Mouse (Mus musculus): Measurements from ENCODE around the gene Swap70. TPM values are rescaled to one million over a fixed set of nuclear protein-coding genes. Genes with fewer than 3 reads are reported as not detected.

Swap70 gene
- total RNA-seq, 1 experiment from 2014 or later = 17.2 TPM

- DNase-seq = peak; percentile 31
Measured at GRCm38 (mm10) chr7:110271814-110272213, 50.3 kb downstream of the Swap70 start.

GRCm38 (mm10) chr7:110272434-110272833, 50.9 kb downstream of the Swap70 start:
- DNase-seq = peak; percentile 50

- DNase-seq = peak; percentile 41
Measured at GRCm38 (mm10) chr7:110277734-110278245, 56.3 kb downstream of the Swap70 start.

GRCm38 (mm10) chr7:110279183-110279582, 57.7 kb downstream of the Swap70 start:
- no peak for DNase-seq

GRCm38 (mm10) chr7:110281435-110282256, 60.1 kb downstream of the Swap70 start:
- peak; percentile 53 for DNase-seq

- DNase-seq = no peak
Measured at GRCm38 (mm10) chr7:110282797-110283196, 61.3 kb downstream of the Swap70 start.

- DNase-seq = no peak
Measured at GRCm38 (mm10) chr7:110283484-110284275, 62.2 kb downstream of the Swap70 start.

- DNase-seq = no peak
Measured at GRCm38 (mm10) chr7:110285076-110285848, 63.8 kb downstream of the Swap70 start.

GRCm38 (mm10) chr7:110285849-110286151, 64.3 kb downstream of the Swap70 start:
- DNase-seq = no peak

- DNase-seq = peak; percentile 16
Measured at GRCm38 (mm10) chr7:110286198-110286732, 64.8 kb downstream of the Swap70 start.

GRCm38 (mm10) chr7:110286838-110287475, 65.4 kb downstream of the Swap70 start:
- DNase-seq = peak; percentile 89

GRCm38 (mm10) chr7:110287476-110288071, 66.1 kb downstream of the Swap70 start:
- DNase-seq = peak; percentile 31

- DNase-seq = no peak
Measured at GRCm38 (mm10) chr7:110288191-110288604, 66.7 kb downstream of the Swap70 start.

- DNase-seq = peak; percentile 69
Measured at GRCm38 (mm10) chr7:110288731-110289191, 67.2 kb downstream of the Swap70 start.

- DNase-seq = no peak
Measured at GRCm38 (mm10) chr7:110289647-110290046, 68.1 kb downstream of the Swap70 start.

GRCm38 (mm10) chr7:110296889-110297603, 75.5 kb downstream of the Swap70 start:
- DNase-seq = peak; percentile 85

GRCm38 (mm10) chr7:110297611-110298010, 76.1 kb downstream of the Swap70 start:
- DNase-seq = peak; percentile 49

GRCm38 (mm10) chr7:110298090-110298489, 76.6 kb downstream of the Swap70 start:
- DNase-seq = no peak

GRCm38 (mm10) chr7:110298739-110299410, 77.4 kb downstream of the Swap70 start:
- no peak for DNase-seq

GRCm38 (mm10) chr7:110302886-110303285, 81.4 kb downstream of the Swap70 start:
- DNase-seq = no peak
